Mouse (Mus musculus) erythroid progenitor cell, adult 5-6 weeks (primary cell): Measurements from ENCODE around the gene Ttf1. TPM values are rescaled to one million over a fixed set of nuclear protein-coding genes. Genes with fewer than 3 reads are reported as not detected.

Experiments
- ATAC-seq: replicated peaks from 2 replicates; pipeline ENCODE4 v1.8.0; 2016; ENCODE audit warnings: moderate number of reproducible peaks, mild to moderate bottlenecking, moderate TSS enrichment, inconsistent platforms; ENCODE audit not compliant: poor library complexity, low FRiP score, severe bottlenecking
- total RNA-seq, 2 experiments: library from RNA; stranded (forward) in 1 of 2; stranded (reverse) in 1 of 2; fragments of 150-400 nt in 1 of 2; fragments of 186-747, 209-891 nt in 1 of 2; gene quantifications; 2 replicates each; pipeline versions ENCODE4 v1.2.3 to v1.2.4; 2015 to 2017; ENCODE audit warnings: low replicate concordance in 2 of 2

Ttf1 gene
- total RNA-seq, 2 experiments from 2014 or later: 17.8 to 30.6 TPM

DNA sequence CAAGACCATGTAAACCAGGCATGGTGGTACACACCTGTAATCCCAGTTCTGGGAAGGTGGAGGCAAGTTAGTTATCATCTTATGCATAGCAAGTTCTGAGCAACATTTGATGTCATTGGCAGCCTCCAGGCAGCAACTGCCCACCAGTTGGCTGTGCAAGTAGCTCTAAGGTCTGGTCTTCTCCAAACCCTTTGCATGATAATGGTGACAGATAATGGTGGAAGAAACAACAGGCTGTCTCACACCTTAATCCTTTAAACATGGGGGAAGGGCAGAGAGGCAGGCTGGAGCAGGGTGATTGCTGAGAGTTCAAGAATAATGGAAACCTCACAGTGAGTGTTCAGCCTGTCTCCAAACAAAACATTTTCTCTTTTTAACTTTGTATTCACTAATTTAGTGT is 60.9 kb downstream of the Ttf1 start:
- no peak for ATAC-seq

DNA sequence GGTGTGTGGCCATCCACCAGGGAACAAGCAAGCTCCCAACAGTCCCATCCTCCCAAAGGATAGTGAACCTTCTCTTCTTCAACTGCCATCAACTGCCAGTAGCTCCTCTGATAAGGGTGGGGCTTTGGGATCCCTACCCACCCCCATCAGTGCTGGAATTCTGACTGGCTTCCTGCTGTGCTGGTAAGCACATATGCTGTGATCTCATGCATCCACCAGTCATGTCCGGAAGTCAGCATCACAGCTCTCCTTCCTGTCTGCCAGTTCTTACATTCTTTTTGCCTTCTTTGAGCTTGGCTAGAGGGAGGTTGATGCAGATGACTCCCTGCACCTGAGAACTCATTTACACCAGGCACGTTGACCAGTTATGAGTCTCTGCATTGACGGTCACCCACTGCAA is 62.4 kb downstream of the Ttf1 start:
- no peak for ATAC-seq

DNA sequence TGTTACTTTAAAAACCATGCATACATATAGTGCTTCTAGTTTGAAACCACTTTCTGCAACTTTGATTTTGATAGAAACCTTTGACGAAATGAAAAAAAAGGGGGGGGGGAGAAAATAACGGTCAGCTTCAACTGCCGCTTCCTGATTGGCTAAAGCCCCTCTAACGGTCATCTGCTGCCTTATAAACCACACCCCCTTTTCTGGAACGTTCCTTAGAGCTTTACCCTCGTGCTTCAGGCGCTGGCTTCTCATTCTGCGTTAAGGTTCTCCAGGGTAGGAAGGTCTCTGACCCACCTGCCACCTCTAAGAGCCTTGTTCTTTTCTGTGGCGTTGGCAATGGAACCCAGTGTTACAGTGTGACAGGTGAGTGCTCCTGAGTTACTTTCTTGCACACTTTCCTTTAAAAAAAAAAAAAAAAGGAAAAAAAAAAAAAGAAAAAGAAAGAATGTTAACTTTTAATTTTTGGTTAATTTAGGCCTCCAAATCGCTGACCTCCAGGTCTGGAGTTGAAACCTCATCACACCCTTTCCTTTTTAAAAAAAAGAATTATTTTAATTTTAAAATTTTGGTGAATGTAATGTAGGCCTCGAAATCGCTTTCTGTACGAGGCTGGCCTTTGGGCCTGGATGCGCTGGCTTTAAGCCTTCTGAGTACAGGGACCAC is 64.0 kb downstream of the Ttf1 start, which contains the start of gene Setx:
TSS of gene Setx (plus strand) at position 275 of the 663 bp plus-strand sequence.
- no peak for ATAC-seq

DNA sequence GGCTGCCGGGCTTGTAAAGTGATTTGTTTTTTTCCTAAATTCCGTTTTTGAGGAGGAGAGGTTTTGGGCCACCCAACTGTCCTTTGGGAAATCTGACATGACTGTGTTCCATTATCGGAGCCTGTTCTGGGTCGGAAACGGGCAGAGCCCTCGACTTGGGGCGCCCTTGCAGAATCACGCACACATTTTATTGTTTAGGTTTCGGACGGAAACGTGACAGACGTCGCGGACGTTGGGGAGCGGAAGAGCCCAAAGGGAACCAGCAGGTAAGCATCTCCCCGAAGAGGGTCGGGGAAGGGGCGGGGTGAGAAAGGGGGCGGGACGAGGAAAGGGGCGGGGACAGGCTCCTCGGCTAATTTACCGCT is 64.5 kb downstream of the Ttf1 start:
- 0 out of 2 replicates have a peak, but pooled peaks have one; percentile 4 for ATAC-seq

DNA sequence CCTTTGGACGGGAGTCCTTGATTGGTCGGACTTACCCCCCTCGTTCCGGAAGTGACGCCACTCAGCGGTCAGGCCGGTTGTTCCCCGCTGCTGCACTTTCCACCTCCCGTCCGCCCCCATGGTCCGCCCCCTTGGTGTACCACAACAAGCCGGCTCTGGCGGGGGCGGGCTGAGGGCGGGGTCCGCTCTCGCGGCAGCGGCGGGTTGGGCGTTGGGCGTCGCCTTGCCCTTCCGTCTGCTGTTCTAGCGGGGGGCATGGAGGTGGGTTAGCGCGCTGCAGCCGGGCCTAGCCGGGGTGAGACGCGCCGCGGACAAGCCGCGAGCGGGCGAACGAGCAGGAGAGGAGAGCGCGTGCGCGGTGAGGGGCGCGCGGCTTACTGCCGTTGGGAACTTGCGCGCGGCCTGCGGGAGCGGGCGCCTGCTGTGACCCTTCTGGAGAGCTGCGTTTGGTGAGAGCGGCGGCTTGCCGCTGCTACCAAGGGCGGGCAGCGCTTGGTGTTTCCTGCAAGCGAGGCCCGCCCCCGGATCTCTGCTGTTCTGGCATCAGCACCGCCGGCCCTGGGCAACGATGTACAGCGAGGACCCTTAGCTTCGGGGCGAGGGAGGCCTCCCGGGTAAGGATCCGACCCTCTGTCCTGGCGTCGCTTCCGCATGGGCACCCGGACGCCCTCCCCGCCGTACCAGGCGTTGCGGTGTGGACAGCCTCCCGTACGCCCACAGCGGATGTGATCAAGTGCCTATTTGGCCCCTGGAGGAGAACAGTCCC is 65.1 kb downstream of the Ttf1 start:
- peak; percentile 95 for ATAC-seq

DNA sequence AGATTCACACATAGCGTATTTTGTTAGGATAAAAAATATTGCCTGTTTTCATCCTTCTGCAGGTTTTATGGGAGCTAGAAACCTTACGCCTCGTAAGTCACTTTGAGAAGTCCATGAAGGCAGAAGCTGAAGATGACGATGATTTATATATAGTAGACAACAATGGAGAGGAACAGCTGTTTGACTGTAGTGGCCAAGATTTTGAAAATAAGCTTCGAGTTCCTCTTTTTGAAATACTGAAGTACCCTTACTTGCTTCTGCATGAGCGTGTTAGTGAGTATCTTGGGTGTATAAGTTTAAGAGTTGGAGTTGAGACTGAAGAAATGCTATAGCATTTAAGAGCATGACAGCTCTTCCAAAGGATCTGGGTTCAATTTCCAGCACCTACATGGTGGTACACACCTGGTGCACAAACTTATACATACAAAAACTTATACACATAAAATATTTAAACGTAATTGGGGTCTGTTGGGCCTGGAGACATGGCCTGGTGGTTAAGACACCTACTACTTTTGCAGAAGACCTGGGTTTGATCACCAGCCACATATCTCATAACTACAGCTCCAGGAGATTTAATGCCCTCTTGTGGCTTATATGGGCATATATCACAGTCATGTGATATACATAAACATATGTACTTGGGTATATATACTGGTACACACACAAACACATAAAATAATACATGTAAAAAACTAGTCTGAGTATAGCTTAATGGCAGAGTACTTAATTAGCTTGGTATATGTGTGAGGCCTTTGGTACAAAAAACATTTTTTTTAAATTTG is 70.2 kb downstream of the Ttf1 start:
- no peak for ATAC-seq

DNA sequence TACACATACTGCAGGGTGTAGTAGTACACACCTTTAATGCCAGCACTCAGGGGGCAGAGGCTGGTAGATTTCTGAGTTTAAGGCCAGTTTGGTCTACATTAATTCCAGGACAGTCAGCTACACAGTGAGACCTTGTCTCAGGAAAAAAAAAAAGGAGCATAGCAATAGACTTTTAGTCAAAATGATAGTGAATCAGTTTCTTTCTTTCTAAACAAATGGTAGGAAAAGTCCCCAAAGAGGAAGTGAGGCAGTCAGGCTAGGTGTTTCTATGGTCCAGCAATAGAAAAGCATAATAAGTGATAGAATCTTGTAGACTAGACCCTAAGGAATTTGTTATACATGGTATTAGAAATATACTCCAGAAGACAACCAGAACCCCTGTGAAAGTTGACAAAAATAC is 75.1 kb downstream of the Ttf1 start:
- ATAC-seq: no peak

Other genes starting within 250 kb of the Ttf1 start
- 4.7 and 6.7 TPM in 2 replicates for gene Gtf3c4, start 219.9 kb upstream of the Ttf1 start, total RNA-seq (2015; ENCODE audit: low replicate concordance)
- gene Gtf3c4, start 219.9 kb upstream of the Ttf1 start, total RNA-seq (2017; ENCODE audit: low replicate concordance): 5.7 and 7.8 TPM in 2 replicates
- gene Ddx31, start 219.9 kb upstream of the Ttf1 start, total RNA-seq (2015; ENCODE audit: low replicate concordance): 9.4 TPM in 1 of 2 replicates, not detected in the other
- gene Ddx31, start 219.9 kb upstream of the Ttf1 start, total RNA-seq (2017; ENCODE audit: low replicate concordance): 0.68 and 3.2 TPM in 2 replicates
- not detected in 2 replicates for gene Barhl1, start 143.6 kb upstream of the Ttf1 start, total RNA-seq (2015; ENCODE audit: low replicate concordance)
- gene Barhl1, start 143.6 kb upstream of the Ttf1 start, total RNA-seq (2017; ENCODE audit: low replicate concordance): not detected in 2 replicates
- gene Cfap77, start 5.2 kb upstream of the Ttf1 start, total RNA-seq (2015; ENCODE audit: low replicate concordance): not detected in 2 replicates
- gene Cfap77, start 5.2 kb upstream of the Ttf1 start, total RNA-seq (2017; ENCODE audit: low replicate concordance): not detected in 2 replicates
- gene Setx, start 63.9 kb downstream of the Ttf1 start, total RNA-seq (2015; ENCODE audit: low replicate concordance): 21.6 and 28.1 TPM in 2 replicates
- 44.9 and 45.2 TPM in 2 replicates for gene Setx, start 63.9 kb downstream of the Ttf1 start, total RNA-seq (2017; ENCODE audit: low replicate concordance)
- gene Ntng2, start 192.7 kb downstream of the Ttf1 start, total RNA-seq (2015; ENCODE audit: low replicate concordance): 2.5 and 5.4 TPM in 2 replicates
- 5.6 TPM in 1 of 2 replicates, not detected in the other for gene Ntng2, start 192.7 kb downstream of the Ttf1 start, total RNA-seq (2017; ENCODE audit: low replicate concordance)